Mouse (Mus musculus): Measurements from ENCODE around the gene Nat8l.
"Not testable (repeated sequence)": the region's sequence is repeated elsewhere in the genome, so short reads cannot be mapped to it uniquely, and the experiment has no call there.

The Nat8l gene

DNA sequence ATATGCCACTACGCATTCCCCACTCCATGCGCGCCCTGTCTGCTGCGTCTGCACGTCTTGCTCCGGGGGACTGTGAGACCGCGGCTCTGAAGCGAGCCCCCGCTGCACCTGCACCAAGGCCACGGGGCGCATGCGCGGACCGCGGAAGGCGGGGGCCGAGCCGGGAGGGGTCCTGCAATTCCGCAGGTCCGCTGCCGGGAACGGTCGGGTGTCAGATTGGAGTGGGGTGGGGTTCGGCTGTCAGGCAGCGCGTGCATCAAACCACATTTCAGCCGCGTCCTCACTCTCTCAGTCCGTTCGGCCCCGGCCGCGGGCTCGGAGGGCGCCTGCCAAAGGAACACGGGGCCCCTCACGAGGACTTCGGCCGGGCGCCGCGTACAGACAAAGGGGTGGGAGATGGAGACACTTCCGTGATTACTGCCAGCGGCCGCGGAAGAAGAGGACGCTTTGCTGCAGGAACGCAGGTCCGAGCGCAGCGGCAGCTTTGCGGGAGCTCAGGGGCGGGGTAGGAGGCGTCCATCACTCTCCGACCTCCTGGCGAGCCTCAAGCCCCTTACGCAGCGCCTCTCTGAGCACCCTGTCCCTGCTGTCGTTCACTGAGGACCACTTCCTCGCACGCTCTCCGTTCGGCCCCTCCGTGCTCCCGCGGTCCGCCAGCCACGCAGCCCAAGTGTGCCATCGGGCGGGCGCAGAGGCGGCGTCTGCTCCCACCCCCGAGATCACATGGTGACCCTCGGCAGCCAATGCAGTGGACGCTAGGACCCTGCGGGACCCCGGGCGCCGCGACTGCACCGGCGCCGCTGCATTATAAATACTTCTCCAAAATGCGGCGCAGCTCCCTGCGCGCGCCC, at the start of gene Nat8l:
Nat8l (plus strand) TSS at position 142 of the 851 bp plus-strand sequence.
- in situ Hi-C loops (cut with MboI; ENCODE audit: low sequenced_read_pairs): no loop called here

DNA sequence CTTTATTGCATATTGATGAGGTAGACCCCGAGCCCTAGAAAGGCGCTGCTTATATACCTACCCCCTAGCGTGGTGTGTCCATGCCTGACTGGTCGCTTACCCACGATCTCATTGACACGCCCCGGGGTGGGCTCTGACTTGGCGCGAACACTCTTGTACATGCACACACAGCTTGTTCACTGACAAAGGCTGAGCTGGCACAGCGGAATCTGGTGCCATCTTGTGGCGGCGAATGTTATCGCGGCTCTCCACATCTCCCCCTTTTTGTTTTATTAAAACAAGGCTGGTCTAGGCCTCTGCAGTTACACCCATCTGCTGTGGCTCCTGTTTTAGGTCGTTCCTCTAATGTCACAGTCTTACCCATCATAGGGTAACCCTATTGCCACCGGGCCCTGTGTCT, 48.7 kb upstream of the Nat8l start:
- in situ Hi-C loops (cut with MboI; ENCODE audit: low sequenced_read_pairs): not testable (repeated sequence)

DNA sequence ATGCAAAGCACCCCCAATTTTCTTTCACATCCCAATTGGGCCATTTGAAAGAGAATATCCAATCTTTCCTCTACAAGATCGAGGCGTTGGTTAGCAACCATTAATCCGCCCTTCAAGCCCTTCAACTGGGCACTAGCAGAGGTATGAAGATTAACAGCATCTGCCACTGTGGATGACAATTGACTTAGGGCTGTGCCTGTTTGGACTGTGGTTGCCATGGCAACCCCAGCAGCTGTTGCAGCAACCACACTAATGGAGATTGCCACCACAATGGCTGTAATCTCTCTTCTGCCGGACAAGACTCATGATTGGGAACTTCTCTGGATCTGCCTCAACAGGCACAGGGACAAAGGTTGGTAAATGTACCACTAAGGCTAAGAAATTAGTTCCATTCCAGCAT, 47.5 kb upstream of the Nat8l start:
- in situ Hi-C loops (cut with MboI; ENCODE audit: low sequenced_read_pairs): no loop called here

DNA sequence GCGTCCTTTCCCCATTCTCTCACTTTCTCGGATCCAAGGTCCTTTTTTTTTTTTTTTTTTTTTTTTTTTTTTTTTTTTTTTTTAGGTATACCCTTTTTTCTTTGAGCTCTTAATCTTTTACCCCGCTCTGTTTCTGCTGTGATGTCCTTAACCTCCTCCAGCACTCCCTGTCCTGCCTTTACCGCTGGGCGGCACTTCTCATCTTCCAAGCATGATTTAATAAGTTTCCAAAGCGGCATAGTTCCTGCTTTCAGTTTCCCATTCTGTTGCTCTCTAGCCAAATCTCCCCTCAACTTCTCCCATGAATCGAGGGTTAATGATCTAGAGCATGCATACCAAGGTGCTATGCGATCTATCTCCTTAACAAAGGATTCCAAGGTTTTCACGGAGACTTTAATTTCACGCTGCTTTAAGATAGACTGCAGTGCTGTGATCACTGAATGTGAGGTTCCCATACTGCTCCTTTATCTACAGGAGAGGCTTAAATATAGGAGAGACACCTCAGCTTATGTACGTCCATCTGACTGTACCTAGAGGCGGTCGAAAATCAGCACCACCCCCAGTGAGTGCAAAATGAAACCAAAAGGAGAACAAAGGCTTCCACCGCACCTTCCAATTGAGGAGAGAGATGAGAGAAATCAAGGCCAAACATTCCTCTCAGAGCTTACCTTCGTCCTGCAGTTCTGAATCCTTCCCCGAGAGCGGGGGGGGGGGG, 42.2 kb upstream of the Nat8l start:
- in situ Hi-C loops (cut with MboI; ENCODE audit: low sequenced_read_pairs): no loop called here

DNA sequence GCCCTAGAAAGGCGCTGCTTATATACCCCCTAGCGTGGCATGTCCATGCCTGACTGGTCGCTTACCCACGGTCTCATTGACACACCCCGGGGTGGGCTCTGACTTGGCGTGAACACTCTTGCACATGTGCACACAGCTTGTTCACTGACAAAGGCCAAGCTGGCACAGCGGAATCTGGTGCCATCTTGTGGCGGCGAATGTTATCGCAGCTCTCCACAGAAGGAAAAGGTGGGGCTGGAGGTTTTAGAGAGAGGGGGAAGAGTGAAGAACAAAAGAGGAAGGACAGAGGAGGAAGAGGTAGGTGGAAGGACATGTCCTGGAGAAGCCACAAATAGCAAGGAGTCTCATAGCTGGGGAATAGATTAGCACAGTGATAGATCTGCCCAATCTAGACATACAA, 41.4 kb upstream of the Nat8l start:
- in situ Hi-C loops (cut with MboI; ENCODE audit: low sequenced_read_pairs): no loop called here

DNA sequence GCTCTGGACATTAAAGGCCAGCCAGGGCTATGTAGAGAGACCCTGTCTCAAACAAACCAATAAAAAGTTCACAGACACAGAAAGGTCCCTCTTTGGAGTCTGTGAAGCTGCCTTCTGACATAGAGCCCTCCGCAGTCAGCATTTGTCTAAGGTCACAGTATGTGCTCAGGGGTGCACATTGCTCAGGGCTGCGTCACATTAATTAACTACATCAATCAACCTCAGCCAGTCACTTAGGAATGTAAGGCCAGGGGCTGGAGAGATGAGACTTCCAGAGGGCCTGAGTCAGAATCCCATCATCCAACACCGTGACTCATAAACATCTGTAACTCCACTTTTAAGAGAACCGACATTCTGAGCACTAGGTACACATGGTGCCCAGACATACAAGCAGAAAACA, 39.9 kb upstream of the Nat8l start:
- in situ Hi-C loops (cut with MboI; ENCODE audit: low sequenced_read_pairs): no loop called here

DNA sequence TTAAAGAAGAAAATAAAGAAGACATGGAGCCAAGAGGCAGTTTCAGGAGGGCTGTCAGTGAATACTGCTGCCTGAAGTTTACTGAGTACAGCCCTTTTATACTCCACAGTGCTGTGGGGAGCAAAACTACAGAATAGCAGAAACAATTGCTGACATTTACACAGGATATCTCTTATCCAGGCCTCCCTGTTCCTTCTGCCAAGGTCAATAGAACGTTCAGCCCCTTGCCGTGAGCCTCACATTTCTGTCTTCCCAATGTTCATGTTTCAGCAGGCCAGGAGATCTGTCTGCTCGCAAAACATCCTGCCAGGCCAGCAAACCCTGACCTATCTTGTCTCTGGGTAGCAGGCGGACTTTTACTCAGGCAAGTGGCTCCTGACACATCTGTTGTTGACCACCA, 36.4 kb upstream of the Nat8l start:
- in situ Hi-C loops (cut with MboI; ENCODE audit: low sequenced_read_pairs): no loop called here

DNA sequence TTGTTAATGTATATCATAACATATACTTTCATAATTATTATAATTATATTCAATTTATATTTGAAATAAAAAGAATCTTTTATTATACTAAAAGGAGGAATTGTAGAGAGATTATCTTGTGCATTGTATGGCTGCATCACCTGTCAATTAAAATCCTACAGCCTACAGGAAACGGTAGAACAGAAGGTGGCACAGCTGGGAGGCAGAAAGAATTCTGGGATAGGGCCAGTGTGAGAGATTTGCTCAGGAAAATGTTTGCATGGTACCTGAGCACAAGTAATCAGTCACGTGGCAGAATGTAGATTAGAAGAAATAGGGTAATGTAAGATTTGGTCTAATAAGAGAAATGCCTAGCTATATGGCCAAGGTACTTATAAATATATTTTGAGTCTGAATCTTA, 21.0 kb upstream of the Nat8l start:
- in situ Hi-C loops (cut with MboI; ENCODE audit: low sequenced_read_pairs): no loop called here

DNA sequence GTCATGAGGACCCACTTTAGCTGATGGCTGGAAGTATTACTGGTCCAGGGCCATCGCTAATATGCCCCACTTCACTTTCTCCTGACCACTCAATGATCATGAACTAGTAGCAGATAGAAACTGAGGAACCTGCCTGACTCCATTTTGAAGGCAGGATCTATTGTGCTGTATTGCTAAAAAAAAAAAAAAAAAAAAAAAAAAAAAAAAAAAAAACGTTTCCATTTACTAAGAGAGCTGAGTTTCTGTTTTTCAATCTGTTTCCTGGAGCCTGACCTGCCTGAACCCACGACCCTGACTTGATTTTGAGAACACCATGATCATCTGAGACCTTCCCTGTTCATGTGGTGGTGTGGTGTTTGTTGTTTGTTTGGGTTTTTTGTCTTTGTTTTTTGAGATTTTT, 19.5 kb upstream of the Nat8l start:
- in situ Hi-C loops (cut with MboI; ENCODE audit: low sequenced_read_pairs): no loop called here

DNA sequence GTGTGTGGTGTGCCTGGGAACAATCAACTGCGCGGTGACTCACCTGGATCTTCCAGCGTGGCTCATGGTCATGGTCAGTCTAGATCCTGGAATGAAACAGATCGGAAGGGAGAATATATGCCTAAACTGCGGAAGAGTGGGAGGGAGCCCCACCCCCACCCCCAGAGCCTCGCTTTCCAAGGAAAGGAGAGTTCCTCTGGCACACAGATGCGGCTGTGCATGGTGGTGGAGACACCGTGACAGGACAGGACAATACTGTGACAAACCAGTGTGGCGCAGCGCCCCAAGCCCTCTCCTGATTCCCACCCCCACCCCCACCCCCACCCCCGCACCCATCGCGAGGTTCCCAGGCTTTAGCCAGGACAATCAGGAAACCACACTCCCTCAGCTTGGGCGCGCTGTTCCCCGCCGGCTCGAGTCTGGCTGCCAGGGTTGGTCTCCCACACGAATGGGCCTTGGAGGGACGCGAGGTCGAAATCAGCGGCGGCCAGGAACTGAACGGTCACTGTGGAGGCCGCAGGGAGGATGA, 13.0 kb upstream of the Nat8l start:
- in situ Hi-C loops (cut with MboI; ENCODE audit: low sequenced_read_pairs): no loop called here

DNA sequence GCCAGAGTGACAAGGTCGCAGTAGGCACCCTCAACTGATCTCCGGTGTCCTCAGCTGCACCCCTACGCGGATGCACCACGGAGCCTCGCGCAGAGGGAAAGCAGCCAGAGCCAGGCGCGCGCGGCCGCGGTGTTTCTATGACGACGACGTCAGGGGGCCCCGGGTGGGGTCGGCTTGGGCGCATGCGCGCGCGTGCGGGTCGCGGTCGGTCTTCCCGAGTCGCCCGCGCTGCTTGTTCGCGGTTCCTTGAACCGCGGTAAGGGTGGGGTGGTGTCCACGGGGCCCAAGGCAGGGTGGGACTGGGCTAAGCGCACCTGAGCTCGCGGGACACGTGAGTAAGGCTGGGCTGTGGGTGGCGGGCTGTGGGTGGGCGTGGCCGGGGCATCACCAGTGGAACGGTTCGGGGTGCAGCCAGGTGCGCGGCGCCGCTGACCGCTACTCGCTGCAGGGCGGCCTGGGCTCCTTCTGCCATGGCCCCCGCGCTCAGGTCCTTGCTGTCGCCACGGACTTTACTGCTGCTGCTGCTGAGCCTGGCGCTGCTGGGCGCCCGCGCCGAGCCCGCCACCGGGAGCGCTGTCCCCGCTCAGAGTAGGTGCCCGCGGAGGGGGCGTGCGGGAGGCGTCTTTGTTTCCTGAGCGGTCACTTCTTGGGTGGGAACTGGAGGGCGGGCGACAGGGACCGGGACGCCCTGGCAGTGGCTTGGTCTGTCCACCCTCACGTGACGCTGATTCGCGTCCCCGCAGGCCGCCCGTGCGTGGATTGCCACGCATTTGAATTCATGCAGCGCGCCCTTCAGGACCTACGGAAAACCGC, 12.3 kb upstream of the Nat8l start, which contains the start of gene Gm1673:
Gm1673 (plus strand) TSS at position 125 of the 813 bp plus-strand sequence.
- in situ Hi-C loops (cut with MboI; ENCODE audit: low sequenced_read_pairs): no loop called here

DNA sequence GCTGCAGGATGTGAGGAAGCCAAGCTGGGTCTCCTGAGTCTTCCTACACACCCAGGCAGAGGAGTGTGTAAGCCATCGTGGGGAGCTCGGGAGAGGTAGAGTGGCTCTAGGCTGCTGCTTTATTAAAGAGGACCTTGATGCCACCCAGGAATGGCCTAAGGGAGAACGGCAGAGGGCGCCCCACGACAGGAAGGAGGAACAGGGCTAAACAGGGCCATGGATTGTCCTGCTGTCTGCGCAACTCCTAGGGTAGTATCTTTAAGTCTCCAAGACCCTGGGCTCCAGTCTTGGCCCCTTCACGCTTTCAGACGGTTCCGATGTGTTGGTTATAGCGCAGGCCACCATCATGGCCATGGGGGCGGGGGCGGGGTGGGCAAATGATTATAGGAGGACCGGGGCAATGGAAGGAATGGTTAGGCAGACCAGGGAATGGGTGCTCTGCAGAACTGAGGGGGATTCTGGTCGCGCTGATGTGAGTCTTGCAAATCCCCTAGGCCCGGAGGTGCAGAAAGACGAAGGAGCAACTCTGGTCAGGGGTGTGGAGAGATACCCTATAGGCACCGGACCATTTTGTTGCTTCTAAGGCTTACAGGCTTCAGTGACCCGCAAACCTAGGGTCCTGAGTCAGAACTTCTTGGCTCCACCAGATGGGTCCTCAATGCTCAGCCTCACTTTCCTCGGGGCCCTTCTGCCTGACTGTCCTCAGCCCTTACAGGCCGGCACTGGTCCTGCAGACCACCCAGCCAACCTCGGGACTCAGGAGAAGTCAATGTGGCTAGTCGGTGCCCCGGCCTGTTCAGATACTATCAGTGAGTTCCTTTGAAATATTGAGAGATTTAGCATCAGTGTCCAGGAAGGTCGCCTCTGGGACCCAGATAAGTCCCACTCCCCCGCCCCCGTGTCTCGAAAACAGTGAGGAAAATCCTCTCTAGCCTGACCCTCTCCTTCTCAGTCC, 836 bp upstream of the Nat8l start:
- in situ Hi-C loops (cut with MboI; ENCODE audit: low sequenced_read_pairs): no loop called here

DNA sequence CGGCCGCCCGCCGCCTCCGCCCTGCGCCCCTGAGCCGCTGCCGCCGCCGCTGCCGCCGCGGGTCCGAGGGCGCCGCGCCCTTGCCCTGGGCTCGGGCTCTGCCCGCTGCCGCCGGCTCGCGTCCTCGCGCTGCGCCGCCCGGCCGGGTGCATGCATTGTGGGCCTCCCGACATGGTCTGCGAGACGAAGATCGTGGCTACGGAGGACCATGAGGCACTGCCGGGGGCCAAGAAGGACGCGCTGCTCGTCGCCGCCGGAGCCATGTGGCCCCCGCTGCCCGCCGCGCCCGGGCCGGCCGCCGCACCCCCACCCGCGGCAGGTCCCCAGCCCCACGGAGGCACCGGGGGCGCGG, 886 bp downstream of the Nat8l start:
- in situ Hi-C loops (cut with MboI; ENCODE audit: low sequenced_read_pairs): no loop called here

DNA sequence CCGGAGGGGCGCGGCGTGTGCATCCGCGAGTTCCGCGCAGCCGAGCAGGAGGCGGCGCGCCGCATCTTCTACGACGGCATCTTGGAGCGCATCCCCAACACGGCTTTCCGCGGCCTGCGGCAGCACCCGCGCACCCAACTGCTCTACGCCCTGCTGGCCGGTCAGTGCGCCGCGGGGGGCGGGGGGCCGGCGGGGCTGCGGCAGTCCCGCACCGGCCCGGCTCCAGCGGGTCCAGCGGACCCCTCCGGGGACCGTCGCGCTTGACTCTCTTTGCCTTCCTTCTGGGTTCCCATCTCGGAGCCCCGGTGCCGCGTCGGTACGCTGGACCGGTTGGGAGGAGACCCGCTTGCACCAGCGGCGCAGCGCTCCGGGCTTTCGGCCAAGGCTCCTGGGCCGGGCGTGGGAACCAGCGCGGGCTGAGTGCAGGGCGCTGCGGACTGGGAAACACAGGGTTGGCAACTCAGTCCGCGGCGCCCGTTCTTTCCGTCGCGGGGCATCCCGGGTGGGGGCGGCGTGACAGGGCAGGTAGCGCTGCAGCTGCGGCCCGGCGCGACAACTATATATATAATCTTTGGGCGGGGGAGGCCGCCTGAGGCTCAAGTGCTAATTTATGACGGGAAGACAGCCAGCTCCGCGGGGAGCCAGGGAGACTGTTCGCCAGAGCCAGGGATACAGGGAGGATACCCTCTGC, 1.4 kb downstream of the Nat8l start:
- in situ Hi-C loops (cut with MboI; ENCODE audit: low sequenced_read_pairs): no loop called here

DNA sequence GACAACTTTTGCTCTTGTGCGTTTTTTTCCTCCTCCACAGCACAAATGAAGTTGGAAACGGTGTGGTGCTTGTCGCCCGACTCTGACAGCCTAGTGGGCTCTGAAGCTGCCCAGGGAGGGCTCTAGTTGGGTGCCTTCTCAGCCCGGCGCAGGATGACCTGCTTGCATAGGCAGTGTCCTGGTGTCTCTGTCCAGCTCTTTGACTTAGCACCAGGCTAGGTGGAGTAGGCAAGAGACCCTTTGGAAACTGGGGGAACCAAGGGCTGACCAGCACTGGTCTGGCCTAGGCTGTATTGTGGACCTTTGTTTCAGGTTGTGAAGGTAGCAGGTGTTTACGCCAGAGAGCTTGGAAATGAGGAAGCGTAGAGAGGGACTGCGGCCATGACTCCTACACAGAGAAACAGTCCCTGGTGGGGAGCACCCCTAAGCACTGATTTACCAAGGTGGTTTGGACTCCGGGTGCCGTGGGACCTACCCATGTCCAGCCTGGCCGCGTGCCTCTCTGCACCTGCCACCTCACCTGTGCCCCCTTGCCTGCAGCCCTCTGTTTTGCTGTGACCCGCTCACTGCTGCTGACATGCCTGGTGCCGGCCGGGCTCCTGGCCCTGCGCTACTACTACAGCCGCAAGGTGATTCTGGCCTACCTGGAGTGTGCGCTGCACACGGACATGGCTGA, 2.2 kb downstream of the Nat8l start:
- in situ Hi-C loops (cut with MboI; ENCODE audit: low sequenced_read_pairs): no loop called here

DNA sequence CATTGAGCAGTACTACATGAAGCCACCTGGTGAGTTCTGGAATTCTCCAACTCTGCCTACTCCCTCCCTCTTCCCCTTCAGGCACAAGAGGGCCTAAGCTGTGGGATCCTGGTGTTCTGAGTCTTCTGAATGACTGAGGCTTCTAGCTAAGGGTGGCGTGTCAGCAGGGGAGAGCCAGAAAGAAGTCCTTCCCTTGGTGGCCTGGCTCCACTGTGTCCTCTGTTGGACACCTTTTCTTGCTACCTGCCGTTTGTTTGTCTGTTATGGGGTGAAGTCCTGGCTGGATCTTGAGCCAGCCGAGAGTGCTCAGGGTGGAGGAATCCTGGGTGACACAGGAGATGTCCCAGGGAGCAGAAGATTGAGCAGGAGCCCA, 2.7 kb downstream of the Nat8l start:
- in situ Hi-C loops (cut with MboI; ENCODE audit: low sequenced_read_pairs): no loop called here

DNA sequence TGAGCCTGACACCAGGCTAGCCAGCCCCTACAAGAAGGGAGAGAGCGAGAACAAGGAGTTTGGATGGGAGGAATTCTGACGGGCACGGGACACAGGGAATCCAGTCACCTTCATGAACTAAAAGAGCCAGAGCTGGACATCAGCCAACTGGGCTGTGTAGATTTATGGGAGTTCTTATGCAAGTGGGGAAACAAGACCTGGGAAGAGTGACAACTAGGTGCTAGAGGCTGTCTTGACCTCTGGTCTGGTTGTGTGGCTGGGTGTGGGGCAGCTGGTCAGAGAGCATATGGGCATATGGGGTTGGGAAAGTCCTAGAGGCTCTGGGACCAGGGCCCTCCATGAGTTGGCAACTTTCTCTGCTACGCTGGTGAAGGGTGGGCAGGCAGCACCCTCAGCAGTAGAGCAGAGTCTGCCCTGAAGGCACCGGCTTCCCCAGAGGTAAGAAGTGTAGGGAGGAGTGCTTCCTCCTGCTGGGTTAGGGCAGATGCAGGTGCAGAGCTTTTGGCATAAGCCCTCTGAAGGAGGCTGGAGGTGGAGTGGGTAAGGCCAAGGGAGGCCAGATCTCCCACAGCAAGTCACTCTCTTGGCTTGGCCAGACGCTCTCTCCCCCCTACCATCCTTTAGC, 3.8 kb downstream of the Nat8l start:
- in situ Hi-C loops (cut with MboI; ENCODE audit: low sequenced_read_pairs): no loop called here

DNA sequence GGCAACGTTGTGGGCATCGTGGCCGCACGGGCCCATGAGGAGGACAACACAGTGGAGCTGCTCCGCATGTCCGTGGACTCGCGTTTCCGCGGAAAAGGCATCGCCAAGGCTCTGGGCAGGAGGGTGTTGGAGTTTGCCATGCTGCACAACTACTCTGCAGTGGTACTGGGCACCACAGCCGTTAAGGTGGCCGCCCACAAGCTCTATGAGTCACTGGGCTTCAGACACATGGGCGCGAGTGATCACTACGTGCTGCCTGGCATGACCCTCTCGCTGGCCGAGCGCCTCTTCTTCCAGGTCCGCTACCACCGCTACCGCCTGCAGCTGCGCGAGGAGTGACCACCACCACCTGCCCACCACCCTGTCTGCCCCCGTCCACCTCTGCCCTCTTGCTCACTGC, 5.0 kb downstream of the Nat8l start:
- in situ Hi-C loops (cut with MboI; ENCODE audit: low sequenced_read_pairs): no loop called here

DNA sequence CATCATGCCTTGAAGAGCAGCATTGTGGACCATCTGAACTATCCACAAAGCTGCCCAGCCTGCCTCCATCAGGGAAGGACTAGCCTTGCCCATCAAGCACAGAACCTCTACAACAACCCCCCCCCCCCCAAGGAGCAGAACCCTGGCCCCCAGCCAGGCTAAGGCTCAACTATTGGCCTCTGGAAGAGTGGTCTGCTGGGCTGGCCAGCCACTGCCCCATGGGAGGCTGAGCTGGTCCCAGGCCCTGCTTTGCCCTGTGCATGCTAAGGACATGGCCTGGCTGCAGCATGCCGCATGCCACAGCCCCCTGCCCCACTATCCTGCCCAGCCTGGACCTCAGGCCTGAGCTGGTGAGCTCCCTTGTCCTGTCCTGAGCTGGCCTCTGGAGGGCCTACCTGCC, 5.6 kb downstream of the Nat8l start:
- in situ Hi-C loops (cut with MboI; ENCODE audit: low sequenced_read_pairs): no loop called here

Measured in CH12F3 (cell line).